Mouse (Mus musculus) c-Kit-positive CD71-positive TER-119-positive erythroid progenitor cells, embryonic 14.5 days (primary cell): Measurements from ENCODE around the gene Igsf10.

Source experiments
- DNase-seq: peaks from one replicate; pipeline ENCODE4 v3.0.0-alpha.2; 2013; ENCODE audit warnings: low spot score

The Igsf10 gene

GRCm38 (mm10) chr3:59290551-59290950 is 53.6 kb downstream of the Igsf10 start:
- DNase-seq: no peak

- DNase-seq: no peak
Measured at GRCm38 (mm10) chr3:59278620-59279019, 65.6 kb downstream of the Igsf10 start.

GRCm38 (mm10) chr3:59278254-59278533 is 66.0 kb downstream of the Igsf10 start:
- DNase-seq: no peak

GRCm38 (mm10) chr3:59277502-59278253 is 66.5 kb downstream of the Igsf10 start:
- DNase-seq: no peak

GRCm38 (mm10) chr3:59270811-59271210 is 73.4 kb downstream of the Igsf10 start:
- DNase-seq: no peak
